Mouse (Mus musculus) forebrain, embryonic 12.5 days (tissue): ENCODE data around the gene Jam3. TPM values are rescaled to one million over a fixed set of nuclear protein-coding genes. Genes with fewer than 3 reads are reported as not detected.

ENCODE experiments used
- ATAC-seq: fragments of 200-750 bp; cut with Nextera tagmentation; 2 replicates; pipeline ENCODE4 v1.8.0; 2017; ENCODE audit warnings: moderate TSS enrichment; ENCODE audit not compliant: low FRiP score
- H3K27ac ChIP-seq: fragments of 300-500 bp; sonication (generic); 2 replicates; pipeline ENCODE4 v1.5.1; 2016; ENCODE audit warnings: mild to moderate bottlenecking
- H3K27me3 ChIP-seq: fragments of 300-500 bp; sonication (generic); 2 replicates; pipeline ENCODE4 v1.6.1; 2016; ENCODE audit warnings: mild to moderate bottlenecking
- H3K36me3 ChIP-seq: fragments of 300-500 bp; sonication (generic); replicated peaks from 2 replicates; pipeline ENCODE4 v1.6.1; 2016; ENCODE audit warnings: mild to moderate bottlenecking
- H3K4me1 ChIP-seq: fragments of 300-500 bp; sonication (generic); 2 replicates; pipeline ENCODE4 v1.6.1; 2016
- H3K4me2 ChIP-seq: fragments of 300-500 bp; sonication (generic); 2 replicates; pipeline ENCODE4 v1.6.1; 2016; ENCODE audit warnings: mild to moderate bottlenecking, moderate library complexity
- H3K4me3 ChIP-seq: fragments of 300-500 bp; sonication (generic); replicated peaks from 2 replicates; pipeline ENCODE4 v1.5.1; 2016; ENCODE audit warnings: mild to moderate bottlenecking
- H3K9ac ChIP-seq: fragments of 300-500 bp; sonication (generic); 2 replicates; pipeline ENCODE4 v1.6.1; 2016; ENCODE audit warnings: mild to moderate bottlenecking
- H3K9me3 ChIP-seq: fragments of 300-500 bp; sonication (generic); 2 replicates; pipeline ENCODE4 v1.6.1; 2016
- WGBS: fragments of 180-500 bp; shearing (Covaris S2); methylation state at CpG from one replicate; pipeline ENCODE4 v1.1.7; 2016; 5-methylcytosine and 5-hydroxymethylcytosine counted together
- polyA plus RNA-seq: library from polyadenylated mRNA; unstranded; fragments of >200 nt; fragmentation: Nextera tagmentation; extraction: Ambion mirVana; gene quantifications from 2 replicates; pipeline ENCODE4 v1.2.1, GENCODE M21; 2016

Gene Jam3
- polyA plus RNA-seq, 1 experiment from 2014 or later = 155 TPM

- Histone ChIP-seq H3K4me3 (no peak overlapping the region), H3K36me3 (peaks cover 90% of the 10 kb centered on the region), H3K9ac (no peak overlapping the region), H3K27me3 (no peaks in the 10 kb centered on the region), H3K4me1 (no peaks in the 10 kb centered on the region), H3K4me2 (no peak overlapping the region), H3K27ac (no peak overlapping the region), H3K9me3 (no peaks in the 10 kb centered on the region)
- no peak for ATAC-seq
- WGBS = 95% methylated on average over 5 of the region's 5 CpGs
Measured at GRCm38 (mm10) chr9:27058341-27058740, 96.9 kb downstream of the Jam3 start.

GRCm38 (mm10) chr9:27049492-27049891, 105.7 kb downstream of the Jam3 start:
- Histone ChIP-seq H3K4me3 (no peak overlapping the region), H3K27me3 (no peaks in the 10 kb centered on the region), H3K4me2 (no peak overlapping the region), H3K36me3 (peaks cover 89% of the 10 kb centered on the region), H3K9me3 (no peaks in the 10 kb centered on the region), H3K27ac (no peak overlapping the region), H3K9ac (no peak overlapping the region), H3K4me1 (no peaks in the 10 kb centered on the region)
- 90% methylated on average over 2 of the region's 2 CpGs for WGBS
- no peak for ATAC-seq

Other genes starting within 250 kb of the Jam3 start
- 0.19 TPM in 1 of 2 replicates, not detected in the other for gene Gm1110, start 232.3 kb downstream of the Jam3 start, polyA plus RNA-seq
- 40.2 and 43.5 TPM in 2 replicates for gene Acad8, start 155.9 kb downstream of the Jam3 start, polyA plus RNA-seq
- gene Thyn1, start 155.7 kb downstream of the Jam3 start, polyA plus RNA-seq = 147 and 148 TPM in 2 replicates
- 60.6 and 61.2 TPM in 2 replicates for gene Vps26b, start 125.4 kb downstream of the Jam3 start, polyA plus RNA-seq
- 41.1 and 46.5 TPM in 2 replicates for gene Ncapd3, start 125.2 kb downstream of the Jam3 start, polyA plus RNA-seq
- 9.9 and 10.2 TPM in 2 replicates for gene Igsf9b, start 143.8 kb upstream of the Jam3 start, polyA plus RNA-seq
- gene Spata19, start 241.4 kb upstream of the Jam3 start, polyA plus RNA-seq = not detected in 2 replicates